Mouse (Mus musculus) olfactory bulb, adult 2 months (tissue): Measurements from ENCODE around the gene Cxcr4.

Source experiments
- CTCF ChIP-seq: fragments of 200-500 bp; IDR thresholded peaks from 2 replicates; pipeline ENCODE4 v1.5.1; 2012; ENCODE audit warnings: low read depth, mild to moderate bottlenecking, low read length, moderate library complexity; ENCODE audit not compliant: insufficient read depth
- POLR2A ChIP-seq: fragments of 200-500 bp; IDR thresholded peaks from 2 replicates; pipeline ENCODE4 v1.6.1; 2012; ENCODE audit warnings: mild to moderate bottlenecking, low read depth, low read length, moderate library complexity; ENCODE audit not compliant: insufficient read depth

- TF ChIP-seq POLR2A (no peak), CTCF (no peak)
These were observed 49.0 kb downstream of the Cxcr4 start for GRCm38 (mm10) chr1:128543137-128543536.
